Mouse (Mus musculus) lung, adult 2 months (tissue): Measurements from ENCODE around the gene Lcn2.

Experiments
- CTCF ChIP-seq: fragments of 200-500 bp; IDR thresholded peaks from 2 replicates; pipeline ENCODE4 v1.5.1; 2011; ENCODE audit warnings: mild to moderate bottlenecking, low read length, control low read depth; ENCODE audit not compliant: insufficient read depth
- POLR2A ChIP-seq: fragments of 200-500 bp; IDR thresholded peaks from 2 replicates; pipeline ENCODE4 v1.6.1; 2011; ENCODE audit warnings: low read depth, mild to moderate bottlenecking, control low read depth, low read length, borderline replicate concordance; ENCODE audit errors: extremely low read depth

- TF ChIP-seq CTCF (no peak), POLR2A (no peak)
Observed at GRCm38 (mm10) chr2:32376963-32377362, 11.1 kb downstream of the Lcn2 start.
